8 mouse cellular contexts compared by ENCODE assay signal in genomic region chr11:50161578-50162304, GRCm38 (mm10). TPM values are rescaled to one million over a fixed set of nuclear protein-coding genes. Genes with fewer than 3 reads are reported as not detected.
DNase-seq lines count a peak whose midpoint lies in the region; ATAC-seq and TF ChIP-seq lines count a peak whose summit lies in the region.

No protein-coding gene starts in this region.

- H3K9me3 ChIP-seq in kidney, embryonic 14.5 days (ENCODE audit: control insufficient read depth, low read length) = no peaks in the 10 kb centered on the region

- H3K4me3 ChIP-seq in kidney, embryonic 14.5 days (ENCODE audit: low read length) = no peak overlapping the region
- no peak overlapping the region for H3K4me3 ChIP-seq in olfactory bulb, adult 2 months (ENCODE audit: insufficient read depth, low read depth, low read length)

- WGBS in kidney, embryonic 14.5 days = 63% methylated on average over 10 of the region's 10 CpGs
- WGBS in olfactory bulb, adult 2 months = 68% methylated on average over 10 of the region's 10 CpGs

- no peaks in the 10 kb centered on the region for H3K4me1 ChIP-seq in kidney, embryonic 14.5 days (ENCODE audit: control insufficient read depth, insufficient read depth, low read length)
- H3K4me1 ChIP-seq in olfactory bulb, adult 2 months (ENCODE audit: control insufficient read depth, insufficient read depth, low read length) = no peaks in the 10 kb centered on the region

- peak; percentile 66 for TF ChIP-seq CTCF in olfactory bulb, adult 2 months (IDR thresholded peaks at IDR 0.05; ENCODE audit: insufficient read depth, low read depth, low read length)

- peak; percentile 26 to 56 for DNase-seq in CD8-positive naive resting alpha-beta T cell, adult 2 months (ENCODE audit: low read depth in 2 of 2, low spot score in 2 of 2)
- peak; percentile 42 for DNase-seq in T-cell, adult 2 months (ENCODE audit: low spot score)
- DNase-seq in cerebellum, postnatal 25 days = peak; percentile 65 to 79
- DNase-seq in gastrocnemius, postnatal 10 days = peak; percentile 68
- DNase-seq in lung, postnatal 10 days = peak; percentile 74
- DNase-seq in urinary bladder, postnatal 25 days (ENCODE audit: low spot score) = peak; percentile 54

- H3K4me2 ChIP-seq in kidney, embryonic 14.5 days (replicated peaks; ENCODE audit: low read depth, low read length) = no peak overlapping the region

- no peaks in the 10 kb centered on the region for H3K27me3 ChIP-seq in kidney, embryonic 14.5 days (ENCODE audit: control insufficient read depth, insufficient read depth, low read length)

- no peak for TF ChIP-seq POLR2A in olfactory bulb, adult 2 months (IDR thresholded peaks at IDR 0.05; ENCODE audit: insufficient read depth, low read depth, low read length)

- ATAC-seq in kidney, embryonic 14.5 days (ENCODE audit: low FRiP score, low TSS enrichment) = peak; percentile 73

- no peak overlapping the region for H3K9ac ChIP-seq in kidney, embryonic 14.5 days (ENCODE audit: low read depth, low read length)

- no peak overlapping the region for H3K27ac ChIP-seq in kidney, embryonic 14.5 days (ENCODE audit: low read depth, low read length)
- no peak overlapping the region for H3K27ac ChIP-seq in olfactory bulb, adult 2 months (ENCODE audit: insufficient read depth, low read depth, low read length)

- peaks cover 63% of the 10 kb centered on the region for H3K36me3 ChIP-seq in kidney, embryonic 14.5 days (ENCODE audit: control insufficient read depth, insufficient read depth, low read length)

RNA-seq across cellular contexts. Expression of gene Mrnip, which starts 12.5 kb away (rescaled TPM):
- 1 to 10 TPM; 6.3 to 7.5 TPM for total RNA-seq in gastrocnemius, postnatal 10 days (2021)
- 21.8 and 22.0 TPM in 2 replicates for polyA plus RNA-seq in kidney, embryonic 14.5 days (2014; fragmentation: Nextera tagmentation; extraction: Ambion mirVana)
- not detected in 2 replicates for polyA plus RNA-seq in olfactory bulb, adult 2 months (2012; ENCODE audit: insufficient read depth, insufficient read length, low replicate concordance, missing spikeins)

RNA-seq across cellular contexts. Expression of gene Tbc1d9b, which starts 30.5 kb away (rescaled TPM):
- 10 to 100 TPM; 23.2 to 30.1 TPM for total RNA-seq in gastrocnemius, postnatal 10 days (2021)
- 22.8 and 36.8 TPM in 2 replicates for polyA plus RNA-seq in kidney, embryonic 14.5 days (2014; fragmentation: Nextera tagmentation; extraction: Ambion mirVana)
- 540 TPM in 1 of 2 replicates, not detected in the other for polyA plus RNA-seq in olfactory bulb, adult 2 months (2012; ENCODE audit: insufficient read depth, insufficient read length, low replicate concordance, missing spikeins)

RNA-seq across cellular contexts. Expression of gene Sqstm1, which starts 48.9 kb away (rescaled TPM):
- total RNA-seq in gastrocnemius, postnatal 10 days (2021) = 100 to 1,000 TPM; 196 to 231 TPM
- polyA plus RNA-seq in kidney, embryonic 14.5 days (2014; fragmentation: Nextera tagmentation; extraction: Ambion mirVana) = 128 and 197 TPM in 2 replicates
- 578 TPM in 1 of 2 replicates, not detected in the other for polyA plus RNA-seq in olfactory bulb, adult 2 months (2012; ENCODE audit: insufficient read depth, insufficient read length, low replicate concordance, missing spikeins)

RNA-seq across cellular contexts. Expression of gene Mgat4b, which starts 48.9 kb away (rescaled TPM):
- total RNA-seq in gastrocnemius, postnatal 10 days (2021) = 10 to 100 TPM; 31.2 to 35.0 TPM
- polyA plus RNA-seq in kidney, embryonic 14.5 days (2014; fragmentation: Nextera tagmentation; extraction: Ambion mirVana) = 37.0 and 39.2 TPM in 2 replicates
- polyA plus RNA-seq in olfactory bulb, adult 2 months (2012; ENCODE audit: insufficient read depth, insufficient read length, low replicate concordance, missing spikeins) = not detected in 2 replicates

Comparison
In these comparisons a context has a peak if more than half of its experiments do, and no peak if none do; other contexts are left out.
1. RNA of gene Mrnip, which starts 12.5 kb away (polyA plus RNA-seq): 21.8 to 22.0 TPM in kidney, embryonic 14.5 days; not detected in olfactory bulb, adult 2 months; every median in the first group is over 10 times any median in the second.
2. Peak in every context shown above with its lines, with median percentiles within 50 percentile points of each other: DNase-seq.